In the genomic region with DNA sequence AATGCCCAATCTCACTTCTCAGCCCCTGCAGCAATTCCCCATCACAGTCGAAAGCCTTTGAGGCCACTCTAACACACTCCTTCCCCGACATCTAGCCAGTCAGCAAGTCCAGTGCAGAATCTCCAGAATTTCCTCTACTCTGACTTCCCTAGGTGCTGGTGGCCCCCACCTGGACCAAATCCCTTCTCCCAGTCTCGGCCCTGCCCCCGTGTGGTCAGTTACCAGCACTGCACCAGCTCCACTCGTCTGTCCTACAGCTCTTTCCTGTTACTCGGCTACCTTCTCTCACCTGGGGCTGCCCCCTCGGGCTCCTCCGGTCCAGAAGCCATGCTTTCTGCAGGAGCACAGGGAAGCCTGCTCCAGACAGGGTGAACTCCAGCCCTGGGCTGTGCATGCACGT, we compare ENCODE assay signal across 10 mouse cellular contexts. TPM values are rescaled to one million over a fixed set of nuclear protein-coding genes. Genes with fewer than 3 reads are reported as not detected.
DNase-seq lines count a peak whose midpoint lies in the region; ATAC-seq and TF ChIP-seq lines count a peak whose summit lies in the region.
"Had no signal": no experiment of that assay in that cellular context is flagged by ENCODE, and none has a peak within 500 bp of the region (broad histone marks: within the 10 kb centered on the region; RNA-seq: fewer than 3 reads in every experiment).

No protein-coding gene starts in this region.

- 0 out of 2 replicates have a peak, but pooled peaks cover 3% of the 10 kb centered on the region for H3K27me3 ChIP-seq in hindbrain, postnatal 0 days (ENCODE audit: insufficient read depth, low read length)
- H3K27me3 ChIP-seq in hindbrain, embryonic 12.5 days: peaks cover 20% of the 10 kb centered on the region; the same call in 1 of the 2 replicates
- peaks cover 63% of the 10 kb centered on the region for H3K27me3 ChIP-seq in E14TG2a.4 (ENCODE audit: insufficient read depth, low read length)

- no peak overlapping the region for H3K9ac ChIP-seq in hindbrain, postnatal 0 days (replicated peaks; ENCODE audit: low read length)
- no peak overlapping the region for H3K9ac ChIP-seq in hindbrain, embryonic 12.5 days
- H3K9ac ChIP-seq: lung, embryonic 15.5 days; stomach, embryonic 15.5 days had no signal

- peak; percentile 51 for TF ChIP-seq CTCF in hindbrain, postnatal 0 days (IDR thresholded peaks at IDR 0.05; ENCODE audit: low read depth)
- peak; percentile 91 for TF ChIP-seq CTCF in E14TG2a.4 (conservative IDR thresholded peaks at IDR 0.05; ENCODE audit: low read length)

- H3K4me3 ChIP-seq in hindbrain, postnatal 0 days (ENCODE audit: low read length): no peak overlapping the region
- H3K4me3 ChIP-seq in hindbrain, embryonic 12.5 days: no peak overlapping the region
- H3K4me3 ChIP-seq in E14TG2a.4 (replicated peaks; ENCODE audit: low read length): no peak overlapping the region
- H3K4me3 ChIP-seq: lung, embryonic 15.5 days; stomach, embryonic 15.5 days had no signal

- ATAC-seq in hindbrain, postnatal 0 days: no peak
- no peak for ATAC-seq in hindbrain, embryonic 12.5 days (ENCODE audit: low FRiP score)
- ATAC-seq in erythroid progenitor cell, adult 5-6 weeks (replicated peaks; ENCODE audit: low FRiP score, poor library complexity, severe bottlenecking): peak; percentile 61; the same call in 1 of the 2 replicates
- peak; percentile 66 for ATAC-seq in megakaryocyte, adult 5-6 weeks (ENCODE audit: poor library complexity, severe bottlenecking)

- H3K9me3 ChIP-seq in hindbrain, postnatal 0 days (ENCODE audit: low read length): no peaks in the 10 kb centered on the region
- H3K9me3 ChIP-seq in hindbrain, embryonic 12.5 days (replicated peaks): no peaks in the 10 kb centered on the region
- no peaks in the 10 kb centered on the region for H3K9me3 ChIP-seq in E14TG2a.4 (ENCODE audit: low read length)
- H3K9me3 ChIP-seq: lung, embryonic 15.5 days; stomach, embryonic 15.5 days had no signal

- WGBS in hindbrain, postnatal 0 days: 28% methylated on average over 9 of the region's 9 CpGs
- 24% methylated on average over 9 of the region's 9 CpGs for WGBS in hindbrain, embryonic 12.5 days

- no peak for DNase-seq in hindbrain, postnatal 0 days (ENCODE audit: low spot score)
- peak; percentile 71 for DNase-seq in ZHBTc4 (ENCODE audit: low read depth, low spot score)
- DNase-seq in gastrocnemius, postnatal 14 days: no peak
- DNase-seq in left cerebral cortex, postnatal 4 days: no peak

- no peak overlapping the region for H3K4me2 ChIP-seq in hindbrain, postnatal 0 days (ENCODE audit: low read depth, low read length)
- H3K4me2 ChIP-seq in hindbrain, embryonic 12.5 days (replicated peaks): no peak overlapping the region
- H3K4me2 ChIP-seq: lung, embryonic 15.5 days; stomach, embryonic 15.5 days had no signal

- no peak overlapping the region for H3K27ac ChIP-seq in hindbrain, postnatal 0 days
- H3K27ac ChIP-seq in hindbrain, embryonic 12.5 days: no peak overlapping the region
- H3K27ac ChIP-seq: lung, embryonic 15.5 days; stomach, embryonic 15.5 days had no signal

- no peaks in the 10 kb centered on the region for H3K4me1 ChIP-seq in hindbrain, postnatal 0 days (ENCODE audit: insufficient read depth, low read length)
- H3K4me1 ChIP-seq in hindbrain, embryonic 12.5 days: peaks cover 6% of the 10 kb centered on the region; the same call in 1 of the 2 replicates
- H3K4me1 ChIP-seq in E14TG2a.4 (replicated peaks; ENCODE audit: low read depth, low read length): peaks cover 60% of the 10 kb centered on the region
- H3K4me1 ChIP-seq: lung, embryonic 15.5 days; stomach, embryonic 15.5 days had no signal

- intact Hi-C loops in gastrocnemius, postnatal 14 days (cut with DNase I; ENCODE audit: low total_unique reads): no loop called here
- intact Hi-C loops in left cerebral cortex, postnatal 4 days (cut with DNase I): no loop called here

- no peaks in the 10 kb centered on the region for H3K36me3 ChIP-seq in hindbrain, postnatal 0 days (ENCODE audit: insufficient read depth, low read length)
- H3K36me3 ChIP-seq in hindbrain, embryonic 12.5 days: no peaks in the 10 kb centered on the region
- H3K36me3 ChIP-seq in E14TG2a.4 (ENCODE audit: insufficient read depth, low read length): no peaks in the 10 kb centered on the region
- H3K36me3 ChIP-seq: lung, embryonic 15.5 days; stomach, embryonic 15.5 days had no signal

RNA-seq across cellular contexts. Expression of a gene that starts 46.8 kb away (rescaled TPM):
- 0.83 and 1.2 TPM in 2 replicates for total RNA-seq in hindbrain, postnatal 0 days (2014; rRNA removed)
- 0.96 and 1.3 TPM in 2 replicates for polyA plus RNA-seq in hindbrain, postnatal 0 days (2015; fragmentation: Nextera tagmentation; extraction: Ambion mirVana)
- polyA plus RNA-seq in hindbrain, embryonic 12.5 days (2016; fragmentation: Nextera tagmentation; extraction: Ambion mirVana): 1.7 and 2.4 TPM in 2 replicates
- not detected in 2 replicates for total RNA-seq in erythroid progenitor cell, adult 5-6 weeks (2015; ENCODE audit: low replicate concordance)
- not detected in 2 replicates for total RNA-seq in erythroid progenitor cell, adult 5-6 weeks (2017; ENCODE audit: low replicate concordance)
- total RNA-seq in megakaryocyte, adult 5-6 weeks (2015): not detected in 2 replicates
- not detected in 2 replicates for total RNA-seq in megakaryocyte, adult 5-6 weeks (2017)
- under 1 TPM in 1 of 2 experiments, not detected in 1; 0.10 TPM for total RNA-seq in gastrocnemius, postnatal 14 days (2021)
- 1 to 10 TPM; 3.7 to 4.3 TPM for total RNA-seq in left cerebral cortex, postnatal 4 days (2021)

RNA-seq across cellular contexts. Expression of a gene that starts 49.0 kb away (rescaled TPM):
- 55.0 and 76.7 TPM in 2 replicates for total RNA-seq in hindbrain, postnatal 0 days (2014; rRNA removed)
- 36.3 and 36.5 TPM in 2 replicates for polyA plus RNA-seq in hindbrain, postnatal 0 days (2015; fragmentation: Nextera tagmentation; extraction: Ambion mirVana)
- 41.9 and 42.9 TPM in 2 replicates for polyA plus RNA-seq in hindbrain, embryonic 12.5 days (2016; fragmentation: Nextera tagmentation; extraction: Ambion mirVana)
- total RNA-seq in erythroid progenitor cell, adult 5-6 weeks (2015; ENCODE audit: low replicate concordance): 13.0 and 17.7 TPM in 2 replicates
- total RNA-seq in erythroid progenitor cell, adult 5-6 weeks (2017; ENCODE audit: low replicate concordance): 3.2 and 9.4 TPM in 2 replicates
- total RNA-seq in megakaryocyte, adult 5-6 weeks (2015): 9.6 and 9.8 TPM in 2 replicates
- 3.6 and 5.3 TPM in 2 replicates for total RNA-seq in megakaryocyte, adult 5-6 weeks (2017)
- 1 to 10 TPM; 7.7 to 8.8 TPM for total RNA-seq in gastrocnemius, postnatal 14 days (2021)
- 10 to 100 TPM; 27.0 to 30.4 TPM for total RNA-seq in left cerebral cortex, postnatal 4 days (2021)

RNA-seq across cellular contexts. Expression of a gene that starts 50.7 kb away (rescaled TPM):
- total RNA-seq in hindbrain, postnatal 0 days (2014; rRNA removed): not detected in 2 replicates
- not detected in 2 replicates for polyA plus RNA-seq in hindbrain, postnatal 0 days (2015; fragmentation: Nextera tagmentation; extraction: Ambion mirVana)
- not detected in 2 replicates for polyA plus RNA-seq in hindbrain, embryonic 12.5 days (2016; fragmentation: Nextera tagmentation; extraction: Ambion mirVana)
- not detected in 2 replicates for total RNA-seq in erythroid progenitor cell, adult 5-6 weeks (2015; ENCODE audit: low replicate concordance)
- total RNA-seq in erythroid progenitor cell, adult 5-6 weeks (2017; ENCODE audit: low replicate concordance): not detected in 2 replicates
- total RNA-seq in megakaryocyte, adult 5-6 weeks (2015): not detected in 2 replicates
- not detected in 2 replicates for total RNA-seq in megakaryocyte, adult 5-6 weeks (2017)
- total RNA-seq in gastrocnemius, postnatal 14 days (2021): not detected
- total RNA-seq in left cerebral cortex, postnatal 4 days (2021): under 1 TPM; 0.22 to 0.30 TPM
- polyA plus RNA-seq: lung, embryonic 15.5 days had no signal

Comparison
In these comparisons a context has a peak if more than half of its experiments do, and no peak if none do; other contexts are left out.
1. ATAC-seq: peak in erythroid progenitor cell, adult 5-6 weeks (single experiment) and megakaryocyte, adult 5-6 weeks (single experiment); none in hindbrain, postnatal 0 days (single experiment) and hindbrain, embryonic 12.5 days (single experiment).